Mouse (Mus musculus): ENCODE results near the gene Ift46.

GRCm38 (mm10) chr9:44836439-44836838, 68.7 kb downstream of the Ift46 start:
- TF ChIP-seq CTCF (IDR thresholded peaks at IDR 0.05; ENCODE audit: borderline replicate concordance, insufficient read depth, low read length), result peak; percentile 47; the same call in 1 of the 2 replicates
- TF ChIP-seq POLR2A (IDR thresholded peaks at IDR 0.05; ENCODE audit: low read depth, low read length), result no peak

Measured in embryonic fibroblast, embryonic 13.5 days (primary cell).